Mouse (Mus musculus) liver, postnatal 0 days (tissue): ENCODE data around the gene 2810021J22Rik.

ENCODE experiments used
- CTCF ChIP-seq: sonication (generic); IDR thresholded peaks from 2 replicates; pipeline ENCODE4 v1.5.1; 2016; ENCODE audit warnings: antibody characterized with exemption, low read depth
- EP300 ChIP-seq: IDR thresholded peaks from 2 replicates; pipeline ENCODE4 v1.6.1; 2016; ENCODE audit warnings: antibody characterized with exemption, low read depth, mild to moderate bottlenecking

- TF ChIP-seq CTCF, result no peak
- TF ChIP-seq EP300, result no peak
These were observed 62.0 kb downstream of the 2810021J22Rik start for GRCm38 (mm10) chr11:58929055-58929454.
